Mouse (Mus musculus) spleen, postnatal 0 days (tissue): ENCODE results near the gene Acot6. TPM values are rescaled to one million over a fixed set of nuclear protein-coding genes. Genes with fewer than 3 reads are reported as not detected.

Source experiments
- polyA plus RNA-seq: library from polyadenylated mRNA; unstranded; fragments of >200 nt; fragmentation: Nextera tagmentation; extraction: Ambion mirVana; gene quantifications from 2 replicates; pipeline ENCODE4 v1.2.1, GENCODE M21; 2015

Gene Acot6
- polyA plus RNA-seq = 0.90 and 1.3 TPM in 2 replicates

GRCm38 (mm10) chr12:84100604-84101492 is at the start of gene Acot6:
Gene Acot6, plus strand, starts transcription at chr12:84100654.

DNA sequence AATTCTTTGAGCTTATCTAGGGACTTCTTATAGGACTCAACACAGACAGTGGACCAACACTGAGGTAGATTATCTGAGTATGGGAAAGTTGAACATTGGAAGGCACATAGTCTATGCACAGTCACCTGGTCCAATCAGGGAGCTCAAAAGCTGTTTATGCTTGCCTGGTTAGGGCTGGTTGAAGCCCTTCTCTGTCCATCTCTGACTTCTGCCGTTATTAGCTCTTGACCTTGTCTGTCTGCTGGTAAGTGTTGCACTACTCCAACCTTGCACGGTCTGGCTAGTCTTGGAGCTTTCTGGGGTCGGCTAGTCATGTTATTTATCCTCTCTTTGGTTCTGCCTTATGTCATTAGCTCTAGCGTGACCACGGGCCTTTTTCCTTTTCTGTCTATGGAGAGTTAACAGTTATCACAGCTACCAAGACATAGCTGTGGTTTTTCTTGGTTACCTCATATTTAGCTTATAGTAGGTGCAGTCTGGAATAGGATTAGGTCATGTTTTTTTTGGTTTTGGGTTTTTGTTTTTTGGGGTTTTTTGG is 48.4 kb upstream of the Acot6 start, which contains the start of gene Acot3:
Acot3 (plus strand) TSS at position 208 of the 538 bp plus-strand sequence.

DNA sequence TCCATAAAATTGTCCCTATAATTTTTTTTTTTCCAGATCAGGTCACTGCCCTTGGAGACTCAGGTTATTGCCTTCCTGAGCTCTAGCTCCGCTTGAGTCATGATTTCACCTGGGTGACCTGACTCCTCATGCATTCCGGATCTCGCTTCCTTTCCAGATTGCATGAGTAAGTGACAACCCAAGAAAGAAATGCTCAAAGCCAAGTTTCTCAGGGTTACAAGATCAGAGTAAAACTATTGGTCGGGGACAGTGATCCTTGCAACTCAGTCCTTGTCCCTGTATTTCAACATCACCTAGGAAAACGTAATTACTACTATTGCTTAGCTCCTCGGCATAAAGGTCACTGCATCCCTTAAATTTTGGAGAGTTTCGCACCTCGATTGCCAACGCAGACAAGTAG is 31.5 kb upstream of the Acot6 start, which contains the start of gene Acot5:
Acot5 (plus strand) TSS at position 340 of the 400 bp plus-strand sequence.

DNA sequence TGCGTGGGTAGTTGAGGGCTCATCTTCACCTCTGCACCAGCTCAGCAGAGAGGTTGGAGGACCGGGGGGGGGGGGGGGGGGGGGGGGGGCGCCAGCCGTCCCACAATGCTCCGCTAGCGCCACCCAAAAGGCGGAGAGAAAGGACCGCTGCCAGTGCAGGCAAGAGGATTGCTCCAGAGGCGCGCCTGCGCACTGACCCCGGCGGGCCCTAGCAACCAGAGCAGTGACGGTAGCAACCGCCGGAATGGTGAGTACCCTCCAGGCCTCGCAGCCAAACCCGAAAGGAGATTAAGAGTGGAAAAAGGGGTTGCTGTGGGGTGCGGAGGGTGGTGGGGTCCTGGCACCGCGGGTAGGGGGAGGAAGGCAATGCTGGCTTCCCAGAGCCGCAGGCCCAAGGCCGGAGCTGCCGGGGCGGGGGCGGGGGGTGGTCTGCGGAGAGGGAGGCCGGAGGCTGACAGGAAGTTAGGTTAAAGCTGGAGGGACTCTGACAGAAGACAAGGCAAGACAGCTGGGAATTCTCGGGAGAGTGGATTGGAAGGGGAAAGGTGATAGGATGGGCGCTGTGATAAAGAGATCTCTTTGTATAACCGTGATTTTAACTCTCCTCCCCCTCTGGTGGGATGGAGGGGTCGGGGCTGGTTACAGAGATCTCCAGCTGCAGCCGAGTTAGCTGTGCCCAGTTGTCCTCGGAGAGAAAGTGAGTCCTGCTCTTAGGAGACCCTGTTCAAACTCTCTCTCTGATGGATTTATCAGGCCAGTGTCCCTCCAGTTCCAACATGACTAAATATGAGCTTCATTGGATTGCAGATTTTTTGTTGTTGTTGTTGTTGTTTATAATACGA is 13.9 kb downstream of the Acot6 start, which contains the start of gene Dnal1:
Dnal1 (plus strand) TSS at position 214 of the 842 bp plus-strand sequence.

DNA sequence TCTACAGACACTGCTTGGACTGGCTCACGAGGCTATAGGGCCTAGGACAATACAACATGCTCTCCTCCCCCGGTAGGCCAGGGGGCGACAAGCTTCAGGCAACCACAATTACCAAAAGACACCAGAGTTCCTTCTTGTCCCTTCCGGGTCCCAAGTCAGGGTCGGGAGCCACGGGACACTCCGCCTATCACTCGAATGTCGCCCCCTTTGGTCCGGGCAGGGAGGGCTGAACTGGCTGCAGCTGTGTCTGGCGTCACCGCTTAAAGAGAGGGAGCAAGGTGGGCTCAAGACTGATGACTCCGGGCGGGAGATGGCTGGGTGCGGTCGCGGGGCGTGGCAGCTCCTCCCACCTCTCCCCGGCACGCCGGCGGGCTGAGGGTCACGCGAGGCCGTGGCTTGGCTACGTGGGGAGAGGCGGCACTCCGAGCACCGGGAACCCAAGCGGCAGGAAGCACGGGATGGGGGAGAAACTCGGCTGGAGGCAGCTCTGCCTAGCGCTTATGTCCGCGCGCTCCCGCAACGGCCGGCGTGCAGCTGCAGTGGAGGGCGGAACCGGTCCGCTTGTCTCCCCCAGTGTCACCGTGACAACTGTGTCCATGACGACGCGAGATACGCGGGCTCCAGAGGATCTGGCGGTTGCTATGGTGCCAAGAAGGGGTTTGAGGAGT is 47.6 kb downstream of the Acot6 start, which contains the start of gene Pnma1:
Pnma1 (minus strand) TSS at position 536 of the 668 bp plus-strand sequence.

Other genes with a start within 250 kb of the Acot6 start
- gene Numb, start 178.7 kb upstream of the Acot6 start, polyA plus RNA-seq = 13.7 and 16.1 TPM in 2 replicates
- 11.4 and 13.0 TPM in 2 replicates for gene Riox1, start 150.0 kb upstream of the Acot6 start, polyA plus RNA-seq
- gene Heatr4, start 115.8 kb upstream of the Acot6 start, polyA plus RNA-seq = not detected in 2 replicates
- gene Acot2, start 112.8 kb upstream of the Acot6 start, polyA plus RNA-seq = 19.0 and 19.9 TPM in 2 replicates
- 5.7 and 6.8 TPM in 2 replicates for gene Acot1, start 91.2 kb upstream of the Acot6 start, polyA plus RNA-seq
- 0.13 TPM in 2 replicates for gene Acot4, start 62.3 kb upstream of the Acot6 start, polyA plus RNA-seq
- not detected in 2 replicates for gene Gm49366, start 61.7 kb upstream of the Acot6 start, polyA plus RNA-seq
- 0.04 TPM in 1 of 2 replicates, not detected in the other for gene Acot3, start 48.5 kb upstream of the Acot6 start, polyA plus RNA-seq
- gene Acot5, start 31.3 kb upstream of the Acot6 start, polyA plus RNA-seq = not detected in 2 replicates
- 0.63 and 1.0 TPM in 2 replicates for gene Dnal1, start 13.7 kb downstream of the Acot6 start, polyA plus RNA-seq
- 0.41 and 0.43 TPM in 2 replicates for gene Pnma1, start 47.8 kb downstream of the Acot6 start, polyA plus RNA-seq
- 6.1 and 6.8 TPM in 2 replicates for gene Elmsan1, start 118.2 kb downstream of the Acot6 start, polyA plus RNA-seq
- 24.6 and 25.1 TPM in 2 replicates for gene Ptgr2, start 184.6 kb downstream of the Acot6 start, polyA plus RNA-seq
- gene Zfp410, start 216.2 kb downstream of the Acot6 start, polyA plus RNA-seq = 45.0 and 48.5 TPM in 2 replicates